Mouse (Mus musculus): ENCODE data around the gene Erp27.

DNA sequence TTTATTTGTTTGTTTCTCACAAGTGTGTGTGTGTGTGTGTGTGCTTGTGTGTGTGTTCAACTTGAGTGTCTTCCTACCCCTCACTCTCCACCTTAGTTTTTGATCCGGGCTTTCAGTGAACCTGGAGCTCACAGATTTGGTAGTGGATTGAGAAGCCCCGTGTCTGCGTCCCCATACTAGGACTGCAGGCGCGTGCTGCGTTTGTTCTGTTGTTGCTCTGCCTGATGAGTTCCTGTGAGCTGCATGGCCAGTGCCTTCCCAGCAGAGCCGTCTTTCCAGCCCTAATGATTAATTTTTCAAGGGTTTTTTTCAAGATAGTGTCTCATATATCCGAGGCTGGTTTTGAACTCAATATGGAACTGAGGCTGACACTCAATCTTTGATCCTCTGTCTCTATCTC is 63.6 kb downstream of the Erp27 start:
- TF ChIP-seq EP300 (IDR thresholded peaks at IDR 0.05): no peak
- TF ChIP-seq CTCF (IDR thresholded peaks at IDR 0.05): no peak
